Mouse (Mus musculus) ovary, postnatal 36 days (tissue): Measurements from ENCODE around the gene Gm5475.
"Not testable (repeated sequence)": the region's sequence is repeated elsewhere in the genome, so short reads cannot be mapped to it uniquely, and the experiment has no call there.

ENCODE experiments used
- DNase-seq: peaks from one replicate; pipeline ENCODE4 v3.0.0; 2022; ENCODE audit warnings: low spot score, mixed read lengths

Gm5475 gene

DNA sequence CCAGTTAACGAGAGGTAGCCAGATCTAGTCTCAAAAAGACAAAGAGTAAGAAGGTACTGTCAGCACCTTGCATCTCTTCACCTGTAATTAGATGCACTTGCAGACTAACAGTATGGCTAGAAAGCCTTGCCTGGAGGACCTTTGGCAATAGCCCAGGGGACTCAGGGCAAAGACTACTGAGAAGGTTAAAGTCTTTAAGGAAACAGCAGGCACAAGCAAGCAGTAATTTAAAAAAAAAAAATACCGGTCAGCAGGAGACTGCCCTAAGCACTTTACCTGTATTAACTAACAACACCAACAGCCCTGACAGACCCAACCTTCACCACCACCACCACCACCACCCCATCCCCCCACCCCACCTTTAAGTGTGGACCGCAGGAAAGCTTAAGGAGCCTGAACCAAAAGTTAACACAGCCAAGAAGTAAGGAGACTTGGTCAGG, at the start of gene Gm5475:
TSS of gene Gm5475 (plus strand) at position 390 of the 440 bp plus-strand sequence.
- DNase-seq = not testable (repeated sequence)

- peak; percentile 28 for DNase-seq
Observed at GRCm38 (mm10) chr15:100375066-100375465, 46.9 kb upstream of the Gm5475 start.

DNA sequence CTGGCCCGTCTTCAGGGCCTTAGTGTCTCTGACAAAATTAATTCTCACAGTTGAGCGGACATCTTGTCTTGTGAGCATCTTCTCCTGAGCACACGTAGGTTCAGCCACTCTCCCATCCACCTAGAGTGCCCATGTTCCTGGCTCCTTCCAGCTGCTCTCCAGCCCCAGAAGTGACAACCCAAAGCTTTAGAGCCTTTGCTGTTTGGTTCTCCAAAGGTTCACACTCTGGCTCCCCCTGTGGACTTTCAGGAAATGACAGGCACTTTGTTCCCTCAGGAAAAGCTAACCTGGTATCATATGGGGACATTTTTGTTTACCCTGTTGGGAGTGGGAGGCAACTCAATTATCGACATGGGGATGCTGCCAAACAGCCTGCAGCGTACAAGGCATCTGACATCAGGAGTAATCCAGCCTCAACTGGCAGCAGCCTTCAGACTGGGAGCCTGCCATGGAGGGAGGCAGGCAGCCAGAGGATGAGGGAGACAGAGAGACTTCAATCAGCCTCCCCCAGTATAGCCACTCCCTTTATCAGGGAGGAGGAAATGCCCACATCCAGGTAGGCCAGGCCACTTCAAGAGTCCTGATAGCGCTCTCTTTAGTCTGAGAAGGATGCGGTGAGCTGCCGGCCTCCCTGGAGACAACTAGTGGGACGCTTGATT, 44.0 kb upstream of the Gm5475 start:
- not testable (repeated sequence) for DNase-seq

GRCm38 (mm10) chr15:100379658-100380057, 42.3 kb upstream of the Gm5475 start:
- no peak for DNase-seq

DNA sequence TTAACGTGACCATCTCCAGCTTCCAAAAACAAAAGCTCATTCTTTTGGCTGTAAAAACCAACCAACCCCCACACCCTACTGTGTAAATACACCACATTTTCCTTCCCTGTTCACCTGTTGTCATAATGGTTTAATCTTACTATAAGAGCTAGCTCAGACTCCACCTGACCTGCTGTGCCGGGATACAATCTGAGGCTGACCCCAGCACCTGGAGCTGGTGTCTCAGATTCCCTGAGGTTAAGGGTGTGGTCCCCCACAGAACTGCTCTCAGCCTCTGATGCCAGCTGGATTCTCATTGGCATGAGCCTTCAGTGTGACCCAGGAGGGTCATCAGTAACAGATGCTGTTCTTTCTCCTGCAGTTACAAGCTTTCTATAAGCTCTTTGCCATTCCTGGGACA, 41.8 kb upstream of the Gm5475 start:
- DNase-seq = no peak

GRCm38 (mm10) chr15:100385705-100386104, 36.2 kb upstream of the Gm5475 start:
- no peak for DNase-seq

DNA sequence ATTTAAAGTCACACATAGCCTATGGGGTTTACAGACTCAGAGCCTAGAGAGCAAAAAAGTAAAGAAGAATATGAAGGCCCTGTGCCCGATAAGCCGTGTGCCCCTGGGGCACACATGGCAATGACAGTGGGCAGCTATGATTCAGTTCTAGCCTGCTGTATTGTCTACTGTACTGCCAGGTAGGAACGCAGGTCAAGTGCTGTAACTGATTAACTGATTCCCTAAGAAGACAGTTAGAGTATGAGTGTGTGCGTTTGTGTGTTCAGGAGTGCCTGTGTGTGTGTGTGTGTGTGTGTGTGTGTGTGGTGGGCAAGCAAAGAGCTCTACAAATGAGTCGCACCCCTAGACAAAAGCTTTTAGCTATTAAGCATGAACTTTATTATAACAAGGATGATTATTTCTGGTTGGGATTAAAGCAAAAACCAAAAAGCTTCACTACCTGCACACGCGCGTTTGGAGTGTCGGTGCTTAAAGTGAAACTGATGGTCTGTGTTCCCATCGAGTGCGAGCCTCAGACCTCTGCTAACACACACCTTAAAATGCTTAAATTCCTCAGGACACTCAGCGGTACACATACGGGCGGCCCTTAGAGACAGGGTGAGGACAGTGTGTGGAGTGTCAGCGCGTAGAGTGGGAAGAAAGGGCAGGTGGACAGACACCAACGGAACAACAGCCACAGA, 34.3 kb upstream of the Gm5475 start:
- no peak for DNase-seq

DNA sequence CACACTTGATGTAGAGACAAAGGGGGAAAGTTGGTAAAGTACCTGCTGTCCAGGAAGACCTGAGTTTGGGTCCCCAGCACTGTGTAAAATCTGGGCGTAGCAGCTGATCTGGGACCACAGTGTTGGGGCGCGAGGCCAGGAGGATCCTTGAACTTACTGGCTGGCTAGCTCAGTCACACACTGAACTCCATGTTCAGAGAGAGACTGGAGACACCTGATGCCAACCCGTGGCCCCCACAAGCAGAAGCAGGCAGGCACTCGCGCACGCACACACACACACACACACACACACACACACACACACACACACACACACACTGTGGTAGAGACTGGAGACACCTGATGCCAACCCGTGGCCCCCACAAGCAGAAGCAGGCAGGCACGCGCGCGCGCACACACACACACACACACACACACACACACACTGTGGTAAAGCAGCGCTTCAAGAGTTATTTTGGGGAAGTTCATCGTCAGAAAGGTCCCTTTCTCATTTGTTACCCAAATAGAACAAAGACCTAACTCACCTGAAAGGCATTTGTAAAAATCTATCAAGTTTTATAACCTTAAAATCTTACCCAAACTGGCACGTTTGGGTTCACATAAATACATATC, 33.6 kb upstream of the Gm5475 start:
- no peak for DNase-seq

GRCm38 (mm10) chr15:100388886-100389285, 33.1 kb upstream of the Gm5475 start:
- no peak for DNase-seq

DNA sequence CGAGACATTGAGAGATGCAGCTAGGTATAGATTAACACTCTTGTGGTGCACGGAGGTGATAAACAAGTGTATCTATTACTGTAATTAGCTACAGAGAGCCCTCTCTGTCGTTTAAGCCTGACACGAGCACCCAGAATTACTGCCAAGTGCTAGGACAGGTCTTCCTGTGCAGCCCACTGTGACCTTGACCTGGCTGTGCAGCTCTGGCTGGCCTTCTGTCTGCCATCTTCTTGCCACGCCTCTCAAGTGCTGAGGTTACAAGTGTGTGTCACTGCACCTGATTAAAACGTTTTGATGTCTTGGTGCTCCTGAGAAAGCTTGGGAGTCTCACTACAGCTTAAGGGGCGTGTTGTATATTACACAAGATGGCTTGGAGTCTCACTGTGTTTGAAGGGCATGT, 30.9 kb upstream of the Gm5475 start:
- no peak for DNase-seq

- DNase-seq = no peak
Observed at GRCm38 (mm10) chr15:100391599-100391998, 30.3 kb upstream of the Gm5475 start.

GRCm38 (mm10) chr15:100393016-100393415, 28.9 kb upstream of the Gm5475 start:
- DNase-seq = no peak

DNA sequence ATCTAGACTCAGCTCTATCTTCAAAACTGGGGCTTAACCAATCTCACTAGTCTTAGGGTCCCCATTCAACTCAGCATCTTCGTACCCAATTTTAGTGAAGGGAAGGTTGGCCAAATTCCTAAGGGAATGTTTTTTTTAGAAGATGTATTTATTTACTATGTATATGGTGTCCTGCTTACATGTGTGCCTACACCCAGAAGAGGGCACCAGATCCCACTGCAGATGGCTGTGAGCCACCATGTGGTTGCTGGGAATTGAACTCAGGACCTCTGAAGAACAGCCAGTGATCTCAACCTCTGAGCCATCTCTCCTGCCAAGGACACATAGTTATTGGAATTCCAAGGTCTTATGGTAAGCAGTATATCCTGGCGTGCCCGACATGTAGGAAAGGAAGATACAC, 26.4 kb upstream of the Gm5475 start:
- no peak for DNase-seq

DNA sequence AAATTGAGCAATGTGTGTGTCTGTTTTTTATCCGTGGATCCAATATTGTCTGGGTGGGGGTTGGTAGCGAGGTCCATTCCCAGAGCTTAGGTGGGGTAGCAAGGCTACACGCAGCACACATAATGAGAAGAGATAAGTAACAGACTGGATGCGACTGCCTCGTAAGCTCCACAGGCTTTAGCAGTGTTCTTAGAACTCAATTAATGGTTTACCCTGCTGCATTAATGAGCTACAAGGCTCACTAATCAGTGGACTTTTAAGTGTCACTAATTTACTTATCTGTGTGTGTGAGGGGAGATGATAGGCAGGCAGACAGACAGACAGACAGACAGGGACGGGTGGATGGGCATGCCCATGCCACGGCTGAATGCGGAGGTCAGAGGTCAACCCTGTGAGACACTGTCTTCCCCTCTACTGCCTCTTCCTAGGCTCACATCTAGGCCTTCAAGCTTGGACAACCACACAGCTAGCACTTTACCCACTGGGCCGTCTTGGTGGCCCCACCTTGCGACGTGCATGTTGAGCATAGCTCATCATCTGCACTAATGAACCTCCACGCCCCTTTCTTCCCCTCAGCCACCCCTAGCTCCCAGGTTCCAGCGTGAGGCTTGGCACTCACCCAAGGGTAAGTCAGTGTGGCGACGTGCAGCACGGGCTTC, 21.2 kb upstream of the Gm5475 start:
- DNase-seq = no peak

GRCm38 (mm10) chr15:100401811-100402210, 20.1 kb upstream of the Gm5475 start:
- DNase-seq = no peak

DNA sequence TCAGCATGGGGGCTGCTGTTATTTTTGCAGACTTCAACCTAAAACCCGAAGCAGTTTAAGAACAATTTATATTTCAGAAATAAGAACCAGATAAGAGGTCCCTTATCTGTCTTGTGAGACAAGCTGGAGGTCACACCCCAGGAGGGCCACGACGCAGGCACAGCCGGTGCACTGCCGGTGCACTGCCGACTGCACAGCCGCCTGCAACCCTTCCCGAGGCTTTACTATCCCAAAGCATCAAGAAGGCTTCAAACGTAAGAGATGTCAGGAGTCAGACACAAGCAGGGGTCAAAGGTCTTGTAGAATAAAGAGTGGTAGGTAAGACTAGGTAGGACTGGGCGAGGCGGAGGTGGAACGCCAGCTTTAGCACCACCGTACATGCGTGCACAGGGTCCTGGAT, 19.6 kb upstream of the Gm5475 start:
- DNase-seq = no peak

DNA sequence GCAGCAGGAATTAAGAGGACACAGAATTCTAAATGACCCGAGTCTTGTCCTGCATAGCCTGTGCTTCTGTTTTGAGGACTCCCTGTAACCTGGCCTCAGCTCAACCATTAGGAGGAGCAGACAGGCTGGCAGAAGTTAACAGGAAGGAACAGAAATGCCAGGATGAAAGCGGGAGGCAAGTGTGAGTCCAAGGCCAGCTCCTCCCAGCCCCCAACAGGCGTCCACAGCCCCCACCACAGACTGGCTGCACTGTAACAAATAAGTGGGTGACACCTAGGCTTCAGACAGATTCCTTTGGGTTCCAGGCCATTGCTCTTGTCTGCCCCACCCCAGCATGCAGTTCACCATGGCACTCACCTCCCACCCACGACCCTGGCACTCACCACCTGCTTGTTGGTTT, 19.1 kb upstream of the Gm5475 start:
- no peak for DNase-seq

DNA sequence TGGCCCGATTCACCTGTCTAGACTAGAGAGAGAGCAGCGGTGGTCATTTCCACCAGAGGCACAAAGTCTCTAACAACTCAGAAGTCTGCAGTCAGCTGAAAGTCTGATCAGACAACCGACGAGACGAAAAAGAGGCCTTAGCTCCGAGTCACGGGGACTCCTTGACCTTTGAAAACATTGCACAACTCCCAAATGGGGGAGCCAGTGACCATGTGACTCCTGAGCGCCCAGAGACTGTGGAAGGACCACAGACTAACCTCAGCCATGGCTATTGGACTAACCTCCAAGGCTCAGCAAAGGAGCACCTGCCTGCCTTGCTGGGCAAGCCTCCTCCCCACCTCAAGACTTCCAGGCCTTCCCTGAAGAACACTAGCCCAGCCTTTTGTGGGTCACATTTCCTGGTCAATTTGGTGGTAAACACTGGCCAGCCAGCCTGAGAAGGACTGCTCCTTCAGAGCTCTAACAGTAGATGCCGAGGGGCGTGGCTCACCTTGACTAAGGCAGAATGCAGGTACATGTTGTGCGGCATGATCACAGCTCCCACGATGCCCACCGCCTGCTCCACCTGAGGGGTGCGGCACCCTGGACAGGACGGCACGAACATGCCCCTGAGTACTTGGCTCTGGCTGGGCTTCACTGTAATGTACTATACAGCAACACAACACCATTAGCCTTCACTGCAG, 18.5 kb upstream of the Gm5475 start:
- no peak for DNase-seq

GRCm38 (mm10) chr15:100406088-100406487, 15.9 kb upstream of the Gm5475 start:
- DNase-seq = no peak

DNA sequence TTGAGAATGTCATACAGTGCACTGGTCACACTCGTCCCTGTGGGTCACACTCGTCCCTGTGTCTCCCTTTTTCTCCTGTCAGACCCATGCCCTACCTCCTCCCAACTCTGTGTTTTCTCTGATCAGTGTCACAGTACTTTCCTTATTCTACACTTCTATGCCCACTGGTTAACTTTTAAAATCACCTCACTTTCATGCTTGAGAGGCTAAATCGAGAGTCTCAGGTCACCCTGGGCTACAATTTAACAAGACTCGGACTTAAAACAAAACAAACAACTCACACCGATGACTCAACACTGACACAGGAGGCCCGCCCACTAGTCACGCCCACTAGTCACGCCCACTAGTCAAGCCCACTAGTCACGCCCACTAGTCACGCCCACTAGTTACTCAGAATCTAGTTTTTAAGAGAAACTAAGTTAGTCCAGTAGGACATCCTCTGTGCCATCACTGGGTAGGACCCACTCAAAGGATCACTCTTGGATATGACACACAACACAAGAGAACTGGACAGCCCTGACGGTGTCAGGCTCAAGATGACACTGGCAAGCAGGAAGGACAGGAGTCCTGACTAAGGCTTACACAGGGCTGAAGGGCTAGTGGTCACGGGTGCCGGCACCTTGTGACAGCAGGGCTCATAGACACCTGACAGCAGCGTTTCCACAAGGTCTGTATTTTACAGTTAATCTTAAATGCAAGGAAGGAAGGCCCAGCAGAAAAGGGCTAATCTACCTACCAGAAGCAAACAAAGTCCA, 10.9 kb upstream of the Gm5475 start:
- DNase-seq = no peak

DNA sequence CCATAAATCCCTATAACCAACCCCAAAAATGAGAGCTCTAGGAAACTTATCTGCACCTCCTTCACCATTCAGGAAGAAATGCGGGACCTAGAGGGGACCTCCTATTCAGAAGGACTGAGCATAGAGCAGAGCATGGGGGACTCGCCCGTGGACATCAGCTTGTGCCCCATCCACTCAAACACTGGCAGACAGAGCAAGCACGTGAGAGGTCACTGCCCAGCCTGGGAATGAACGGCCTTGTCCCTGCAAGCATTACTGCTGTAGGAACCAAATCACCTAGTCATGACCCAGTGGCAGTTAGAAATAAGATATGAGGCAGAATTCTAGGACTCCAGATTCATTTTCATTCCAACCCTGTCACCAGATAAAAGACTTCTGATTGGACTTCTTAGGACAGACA, 10.2 kb upstream of the Gm5475 start:
- no peak for DNase-seq

DNA sequence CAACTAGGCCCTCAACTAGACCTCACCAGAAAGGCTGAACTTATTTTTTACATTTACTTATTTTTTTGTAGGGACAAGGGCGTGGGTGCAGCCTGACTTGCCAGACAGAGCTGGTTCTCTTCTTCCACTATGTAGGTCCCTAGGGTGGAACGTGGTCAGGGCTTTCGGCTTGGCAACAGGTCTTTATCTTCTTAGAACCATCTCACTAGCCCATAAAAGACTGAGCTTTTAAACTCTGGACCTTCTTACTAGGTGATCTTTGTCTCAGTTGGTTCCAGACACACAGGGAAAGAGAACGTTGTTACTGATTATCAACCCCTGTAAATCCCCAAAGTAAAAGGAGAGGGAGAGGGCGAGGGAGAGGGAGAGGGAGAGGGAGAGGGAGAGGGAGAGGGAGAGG, 8.6 kb upstream of the Gm5475 start:
- no peak for DNase-seq
